In genomic region chr12:11149421-11150191, GRCm38 (mm10) we compare ENCODE assay signal across 10 mouse cellular contexts. TPM values are rescaled to one million over a fixed set of nuclear protein-coding genes. Genes with fewer than 3 reads are reported as not detected.
A peak's percentile ranks its signal among the peaks of the same experiment; 100 is the strongest.
DNase-seq lines count a peak whose midpoint lies in the region; ATAC-seq and TF ChIP-seq lines count a peak whose summit lies in the region.
"Had no signal": no experiment of that assay in that cellular context is flagged by ENCODE, and none has a peak within 500 bp of the region (broad histone marks: within the 10 kb centered on the region; RNA-seq: fewer than 3 reads in every experiment).

No protein-coding gene starts in this region.

- no peaks in the 10 kb centered on the region for H3K4me1 ChIP-seq in forebrain, embryonic 11.5 days (replicated peaks; ENCODE audit: control insufficient read depth, insufficient read depth, low read length)
- H3K4me1 ChIP-seq in heart, embryonic 14.5 days (ENCODE audit: control insufficient read depth in 2 of 2, insufficient read depth in 2 of 2, low read length in 2 of 2), result peaks cover 5 to 6% of the 10 kb centered on the region in 2 experiments; a peak in 2 of 4 replicates
- H3K4me1 ChIP-seq in kidney, postnatal 0 days (replicated peaks; ENCODE audit: insufficient read depth, low read length), result no peaks in the 10 kb centered on the region
- H3K4me1 ChIP-seq in liver, embryonic 13.5 days (replicated peaks), result peaks cover 3% of the 10 kb centered on the region; the same call in 1 of the 2 replicates
- H3K4me1 ChIP-seq in neural tube, embryonic 13.5 days (replicated peaks), result peaks cover 20% of the 10 kb centered on the region

- no peak for ATAC-seq in cerebellum, adult (ENCODE audit: insufficient number of reproducible peaks, low FRiP score, low TSS enrichment)
- ATAC-seq in forebrain, embryonic 11.5 days (replicated peaks; ENCODE audit: low FRiP score), result peak; percentile 61
- peak; percentile 18; the same call in 1 of the 2 replicates for ATAC-seq in heart, embryonic 14.5 days (ENCODE audit: insufficient number of reproducible peaks, insufficient read depth, low FRiP score, low read depth)
- peak; percentile 61 for ATAC-seq in kidney, postnatal 0 days (replicated peaks; ENCODE audit: low FRiP score, low read depth)
- ATAC-seq in liver, embryonic 13.5 days (ENCODE audit: low read depth), result no peak
- ATAC-seq in neural tube, embryonic 13.5 days (ENCODE audit: low read depth), result peak; percentile 74

- DNase-seq in cerebellum, postnatal 14 days, result peak; percentile 21 to 23
- peak; percentile 80 for DNase-seq in forebrain, embryonic 11.5 days (ENCODE audit: low spot score)
- DNase-seq in kidney, postnatal 0 days (ENCODE audit: low spot score), result peak; percentile 77
- no peak for DNase-seq in liver, embryonic 13.5 days
- DNase-seq in urinary bladder, postnatal 36 days (ENCODE audit: low spot score in 2 of 2), result peak; percentile 6 to 67

- WGBS in forebrain, embryonic 11.5 days, result under 1% methylated on average over 41 of the region's 41 CpGs
- WGBS in heart, embryonic 14.5 days, result under 1% methylated on average over 41 of the region's 41 CpGs
- under 1% methylated on average over 41 of the region's 41 CpGs for WGBS in kidney, postnatal 0 days
- 1% methylated on average over 41 of the region's 41 CpGs for WGBS in liver, embryonic 13.5 days (ENCODE audit: insufficient replicate concordance)
- under 1% methylated on average over 41 of the region's 41 CpGs for WGBS in neural tube, embryonic 13.5 days

- H3K36me3 ChIP-seq in forebrain, embryonic 11.5 days (ENCODE audit: control insufficient read depth, insufficient read depth, low read length), result no peaks in the 10 kb centered on the region
- H3K36me3 ChIP-seq in heart, embryonic 14.5 days (ENCODE audit: control insufficient read depth, insufficient read depth, low read length), result no peaks in the 10 kb centered on the region
- no peaks in the 10 kb centered on the region for H3K36me3 ChIP-seq in kidney, postnatal 0 days (ENCODE audit: insufficient read depth, low read length)
- H3K36me3 ChIP-seq in liver, embryonic 13.5 days, result no peaks in the 10 kb centered on the region
- H3K36me3 ChIP-seq in neural tube, embryonic 13.5 days, result no peaks in the 10 kb centered on the region

- TF ChIP-seq CTCF in kidney, postnatal 0 days (IDR thresholded peaks at IDR 0.05; ENCODE audit: low read depth), result no peak; the same call in 1 of the 2 replicates

- peak overlapping the region; percentile 93 for H3K4me2 ChIP-seq in forebrain, embryonic 11.5 days (ENCODE audit: low read depth, low read length, severe bottlenecking)
- peak overlapping the region; percentile 98 for H3K4me2 ChIP-seq in heart, embryonic 14.5 days (ENCODE audit: low read length)
- H3K4me2 ChIP-seq in kidney, postnatal 0 days (ENCODE audit: low read length), result peak overlapping the region; percentile 92
- peak overlapping the region; percentile 63 for H3K4me2 ChIP-seq in liver, embryonic 13.5 days
- H3K4me2 ChIP-seq in neural tube, embryonic 13.5 days, result peak overlapping the region; percentile 96

- H3K27me3 ChIP-seq in forebrain, embryonic 11.5 days (ENCODE audit: control insufficient read depth, insufficient read depth, low read length), result peaks cover 30% of the 10 kb centered on the region
- peaks cover 45% of the 10 kb centered on the region for H3K27me3 ChIP-seq in heart, embryonic 14.5 days (ENCODE audit: control insufficient read depth, insufficient read depth, low read length)
- no peaks in the 10 kb centered on the region for H3K27me3 ChIP-seq in kidney, postnatal 0 days (ENCODE audit: insufficient read depth, low read length)
- H3K27me3 ChIP-seq in liver, embryonic 13.5 days, result peaks cover 61% of the 10 kb centered on the region
- peaks cover 56% of the 10 kb centered on the region for H3K27me3 ChIP-seq in neural tube, embryonic 13.5 days

- no peak overlapping the region for H3K27ac ChIP-seq in forebrain, embryonic 11.5 days (ENCODE audit: low read depth, low read length)
- H3K27ac ChIP-seq in heart, embryonic 14.5 days (replicated peaks in 1 of 2; ENCODE audit: control insufficient read depth in 1 of 2, insufficient read depth in 1 of 2, low read depth in 2 of 2, low read length in 2 of 2), result no peak overlapping the region
- H3K27ac ChIP-seq in kidney, postnatal 0 days, result 0 out of 2 replicates have a peak overlapping the region, but pooled peaks have one; percentile 8
- H3K27ac ChIP-seq in liver, embryonic 13.5 days, result no peak overlapping the region
- H3K27ac ChIP-seq in neural tube, embryonic 13.5 days (replicated peaks), result no peak overlapping the region

- peak overlapping the region; percentile 42 for H3K9ac ChIP-seq in forebrain, embryonic 11.5 days (ENCODE audit: low read length)
- H3K9ac ChIP-seq in heart, embryonic 14.5 days (ENCODE audit: low read length), result peak overlapping the region; percentile 65; the same call in 1 of the 2 replicates
- H3K9ac ChIP-seq in kidney, postnatal 0 days (ENCODE audit: low read depth, low read length), result peak overlapping the region; percentile 35
- no peak overlapping the region for H3K9ac ChIP-seq in liver, embryonic 13.5 days
- H3K9ac ChIP-seq in neural tube, embryonic 13.5 days, result peak overlapping the region; percentile 69

- no peaks in the 10 kb centered on the region for H3K9me3 ChIP-seq in forebrain, embryonic 11.5 days (ENCODE audit: control insufficient read depth, low read length)
- H3K9me3 ChIP-seq in heart, embryonic 14.5 days (ENCODE audit: control insufficient read depth, low read length), result no peaks in the 10 kb centered on the region
- no peaks in the 10 kb centered on the region for H3K9me3 ChIP-seq in kidney, postnatal 0 days (replicated peaks; ENCODE audit: low read length)
- H3K9me3 ChIP-seq in liver, embryonic 13.5 days (replicated peaks), result no peaks in the 10 kb centered on the region
- H3K9me3 ChIP-seq in neural tube, embryonic 13.5 days, result no peaks in the 10 kb centered on the region

- peak overlapping the region; percentile 49 for H3K4me3 ChIP-seq in forebrain, embryonic 11.5 days (ENCODE audit: low read depth, low read length)
- H3K4me3 ChIP-seq in heart, embryonic 14.5 days (ENCODE audit: control insufficient read depth in 1 of 2, insufficient read depth in 1 of 2, low read depth in 1 of 2, low read length in 2 of 2), result peak overlapping the region; percentile 54 to 59
- H3K4me3 ChIP-seq in kidney, postnatal 0 days (replicated peaks; ENCODE audit: low read depth, low read length), result peak overlapping the region; percentile 62
- H3K4me3 ChIP-seq in liver, embryonic 13.5 days (replicated peaks), result peak overlapping the region; percentile 49
- H3K4me3 ChIP-seq in neural tube, embryonic 13.5 days, result peak overlapping the region; percentile 56

RNA-seq across cellular contexts. Expression of gene Kcns3, which starts 1.2 kb away (rescaled TPM):
- polyA plus RNA-seq in forebrain, embryonic 11.5 days (2014; fragmentation: Nextera tagmentation; extraction: Ambion mirVana), result 0.28 and 0.36 TPM in 2 replicates
- polyA plus RNA-seq in heart, embryonic 14.5 days (2014; fragmentation: Nextera tagmentation; extraction: Ambion mirVana), result 0.23 and 0.30 TPM in 2 replicates
- polyA plus RNA-seq in kidney, postnatal 0 days (2015; fragmentation: Nextera tagmentation; extraction: Ambion mirVana), result 8.6 and 8.7 TPM in 2 replicates
- 0.17 TPM in 2 replicates for polyA plus RNA-seq in liver, embryonic 13.5 days (2015; fragmentation: Nextera tagmentation; extraction: Ambion mirVana)
- polyA plus RNA-seq in neural tube, embryonic 13.5 days (2015; fragmentation: Nextera tagmentation; extraction: Ambion mirVana), result 0.55 and 1.2 TPM in 2 replicates
- polyA plus RNA-seq: C2C12 had no signal

RNA-seq across cellular contexts. Expression of gene Msgn1, which starts 59.2 kb away (rescaled TPM):
- not detected in 2 replicates for polyA plus RNA-seq in forebrain, embryonic 11.5 days (2014; fragmentation: Nextera tagmentation; extraction: Ambion mirVana)
- polyA plus RNA-seq in heart, embryonic 14.5 days (2014; fragmentation: Nextera tagmentation; extraction: Ambion mirVana), result 0.35 and 0.47 TPM in 2 replicates
- not detected in 2 replicates for polyA plus RNA-seq in kidney, postnatal 0 days (2015; fragmentation: Nextera tagmentation; extraction: Ambion mirVana)
- not detected in 2 replicates for polyA plus RNA-seq in liver, embryonic 13.5 days (2015; fragmentation: Nextera tagmentation; extraction: Ambion mirVana)
- not detected in 2 replicates for polyA plus RNA-seq in neural tube, embryonic 13.5 days (2015; fragmentation: Nextera tagmentation; extraction: Ambion mirVana)
- polyA plus RNA-seq: C2C12; gonadal fat pad, adult 2 months had no signal

Comparison
In these comparisons a context has a peak if more than half of its experiments do, and no peak if none do; other contexts are left out.
1. ATAC-seq: peak in forebrain, embryonic 11.5 days (single experiment), heart, embryonic 14.5 days (single experiment), kidney, postnatal 0 days (single experiment) and neural tube, embryonic 13.5 days (single experiment); none in cerebellum, adult (single experiment) and liver, embryonic 13.5 days (single experiment).
2. Peak in every context shown above with its lines, with median percentiles within 50 percentile points of each other: H3K4me2 ChIP-seq and H3K4me3 ChIP-seq.